Mouse (Mus musculus): Measurements from ENCODE around the gene Enpp5.

- TF ChIP-seq CTCF (IDR thresholded peaks at IDR 0.05; ENCODE audit: control insufficient read depth, insufficient read depth, low read length) (no peak), POLR2A (IDR thresholded peaks at IDR 0.05; ENCODE audit: borderline replicate concordance, control insufficient read depth, low read depth, low read length) (no peak)
Observed at GRCm38 (mm10) chr17:44042301-44042700, 36.3 kb upstream of the Enpp5 start.

Measured in bone marrow, adult 2 months (tissue).